Mouse (Mus musculus) liver, adult (tissue): Measurements from ENCODE around the gene Mat2a.

Experiments used
- GATA4 ChIP-seq: IDR thresholded peaks from 2 replicates; pipeline ENCODE4 v1.6.1; 2014; ENCODE audit warnings: mild to moderate bottlenecking, low read length; ENCODE audit not compliant: insufficient replicate concordance

Gene Mat2a

DNA sequence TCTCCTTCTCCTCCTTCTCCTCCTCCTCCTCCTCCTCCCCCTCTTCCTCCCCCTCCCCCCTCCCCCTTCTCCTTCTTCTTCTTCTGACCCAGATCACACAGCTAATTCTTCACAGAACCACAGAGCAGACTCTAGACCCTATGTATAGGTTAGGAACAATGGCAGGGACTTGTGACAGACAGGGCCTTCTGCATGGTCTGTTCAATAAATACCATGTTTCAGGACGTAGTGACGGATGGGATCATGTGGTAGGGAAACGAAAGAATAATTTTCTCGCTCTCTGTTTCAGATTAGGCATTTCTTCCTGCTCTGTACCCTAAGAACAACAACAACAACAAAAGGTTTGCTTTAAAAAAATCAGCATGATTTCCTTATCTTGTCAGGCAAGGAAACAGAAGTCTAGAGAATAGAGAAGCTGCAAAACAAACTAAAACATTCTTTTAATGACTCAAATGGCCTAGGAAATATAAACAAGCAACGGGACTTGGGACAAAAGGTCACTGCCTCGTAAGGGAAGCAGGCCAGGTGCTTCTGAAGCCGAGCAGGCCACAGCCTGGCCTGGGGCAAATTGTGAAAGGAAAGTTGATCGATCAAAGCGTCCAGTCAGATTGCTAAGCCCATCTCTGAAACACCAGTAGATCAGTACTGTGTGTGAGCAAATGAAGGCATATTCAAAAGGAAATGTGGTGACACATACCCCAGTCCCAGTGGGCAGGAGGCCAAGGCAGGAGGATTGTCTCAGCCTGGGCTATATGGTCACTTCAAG is 20.9 kb upstream of the Mat2a start:
- TF ChIP-seq GATA4: peak; percentile 94

DNA sequence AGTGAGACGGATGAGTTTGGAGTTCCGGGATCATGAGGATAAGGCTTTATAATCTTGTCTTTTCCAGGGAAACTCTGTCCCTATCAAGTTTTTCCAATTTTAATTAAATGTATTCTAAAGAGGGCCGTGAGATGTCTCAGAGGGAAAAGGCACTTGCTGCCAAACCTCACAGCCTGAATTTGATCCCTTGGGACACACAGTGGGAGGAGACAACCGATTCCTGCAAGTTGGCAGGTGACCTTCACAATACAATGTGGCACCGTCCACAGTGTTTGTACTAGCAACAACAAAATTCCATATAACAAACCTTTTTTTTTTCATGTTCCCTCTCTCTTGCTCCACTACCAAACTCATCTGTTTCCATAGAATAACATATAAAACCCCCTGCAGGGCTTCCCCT is 19.6 kb upstream of the Mat2a start:
- TF ChIP-seq GATA4: no peak

DNA sequence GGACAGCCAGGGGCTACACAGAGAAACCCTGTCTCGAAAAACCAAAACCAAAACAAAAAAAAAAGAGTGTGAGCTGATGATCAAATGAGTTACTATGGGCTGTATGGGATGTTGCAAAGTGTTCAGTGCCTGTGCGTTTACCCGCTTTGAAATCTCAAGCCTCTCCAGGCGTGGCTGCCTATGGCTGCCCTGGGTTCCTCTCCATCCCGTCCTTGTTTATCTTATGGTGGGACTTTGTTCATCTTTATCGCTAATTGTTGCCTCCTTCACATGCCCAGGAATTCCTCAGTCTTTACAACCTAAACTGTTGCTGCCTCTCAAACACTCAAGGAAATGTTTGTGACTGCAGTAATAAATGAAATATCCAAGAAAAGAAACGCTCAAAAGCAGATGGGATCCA is 19.1 kb upstream of the Mat2a start:
- no peak for TF ChIP-seq GATA4

DNA sequence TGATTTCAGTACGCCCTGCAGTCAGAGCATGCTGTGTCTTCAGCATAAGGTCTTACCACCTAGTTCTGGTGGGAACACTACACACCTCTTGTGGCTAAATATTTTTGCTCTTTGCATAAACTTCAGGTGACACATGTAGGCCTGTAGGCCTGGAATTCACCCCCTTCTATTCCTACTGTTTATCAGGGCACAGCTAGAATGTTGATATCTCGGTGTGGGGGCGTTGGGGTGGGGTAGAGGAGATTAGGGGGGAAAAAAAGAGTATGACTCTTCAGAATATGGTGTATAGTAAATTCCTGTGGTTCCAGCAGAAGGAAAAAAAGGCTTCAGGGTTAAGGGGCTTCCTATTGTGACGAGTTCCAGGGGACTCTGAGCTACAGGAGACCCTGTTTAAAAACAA is 17.2 kb upstream of the Mat2a start:
- TF ChIP-seq GATA4: no peak

DNA sequence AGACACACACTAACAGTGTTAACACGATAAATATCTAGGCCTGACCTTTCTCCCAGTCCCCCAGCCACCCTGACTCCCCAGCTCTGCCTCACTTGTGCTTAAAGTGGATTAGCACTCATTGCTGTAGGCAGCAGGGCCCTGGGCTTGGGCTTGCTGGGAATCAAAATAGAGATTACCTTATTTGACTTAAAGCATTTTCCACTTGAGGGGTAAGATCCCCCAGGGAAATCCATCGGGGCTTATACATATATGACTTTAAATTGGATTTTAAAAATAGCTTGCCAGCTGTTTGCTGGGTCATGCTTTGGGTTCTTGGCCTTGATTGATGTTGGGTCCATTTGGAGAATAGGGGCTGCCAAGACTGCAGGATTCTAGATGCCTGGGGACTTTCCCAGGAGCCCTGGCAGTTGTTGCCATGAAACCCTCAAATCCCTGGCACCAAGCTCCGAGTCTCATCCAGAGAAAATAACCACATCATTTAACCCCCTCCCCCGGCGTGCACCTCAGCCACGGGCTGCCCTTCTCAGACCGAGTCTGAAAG is 15.5 kb upstream of the Mat2a start:
- TF ChIP-seq GATA4: no peak

DNA sequence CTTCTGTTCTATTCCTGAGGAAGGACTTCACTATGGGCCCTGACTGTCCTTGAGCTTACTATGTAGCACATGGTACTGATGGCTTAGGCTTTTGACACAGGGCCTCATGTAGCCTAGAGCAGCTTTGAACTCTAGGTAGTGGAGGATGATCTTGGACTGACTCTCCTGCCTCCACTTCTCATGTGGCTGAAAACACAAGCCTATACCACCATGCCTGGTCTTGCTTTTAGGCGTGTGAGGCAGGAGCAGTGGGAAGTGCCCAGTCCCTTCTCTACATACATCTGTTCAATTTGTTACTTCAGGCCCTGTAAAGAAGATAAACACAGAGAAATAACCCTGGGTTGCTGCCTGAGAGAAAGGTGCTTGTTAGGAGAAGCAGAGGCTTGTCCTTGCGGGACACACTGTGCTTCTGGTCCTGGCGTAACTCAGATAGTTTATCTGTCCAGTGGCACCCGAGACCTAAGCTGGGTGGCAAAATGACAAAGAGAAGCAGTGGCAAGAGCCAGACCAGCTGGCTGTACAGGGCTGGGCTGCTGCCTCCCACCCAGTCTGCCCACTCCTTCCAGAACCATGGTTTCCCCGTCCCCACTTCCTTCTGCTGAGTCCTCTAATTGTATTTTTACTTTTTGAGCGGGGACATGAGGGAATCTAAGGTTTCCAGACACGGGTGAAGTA is 14.9 kb upstream of the Mat2a start:
- TF ChIP-seq GATA4: no peak

DNA sequence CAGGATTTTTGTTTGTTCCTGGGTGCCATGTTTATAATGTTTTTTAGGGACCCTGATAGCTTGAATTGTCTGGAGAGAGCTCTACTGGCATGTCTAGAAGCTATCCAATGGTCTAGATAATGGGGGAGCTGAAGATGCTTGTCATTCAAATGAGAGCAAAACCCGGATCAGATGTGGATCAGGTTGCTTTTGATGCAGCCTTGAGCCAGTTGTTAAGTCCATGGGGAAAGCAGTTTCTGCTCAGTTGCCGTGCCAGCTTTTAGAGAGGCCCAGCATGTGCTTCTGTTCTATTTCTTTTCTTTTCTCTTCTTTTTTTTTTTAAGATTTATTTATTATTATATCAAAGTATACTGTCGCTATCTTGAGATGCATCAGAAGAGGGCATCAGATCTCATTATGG is 14.2 kb upstream of the Mat2a start:
- no peak for TF ChIP-seq GATA4

DNA sequence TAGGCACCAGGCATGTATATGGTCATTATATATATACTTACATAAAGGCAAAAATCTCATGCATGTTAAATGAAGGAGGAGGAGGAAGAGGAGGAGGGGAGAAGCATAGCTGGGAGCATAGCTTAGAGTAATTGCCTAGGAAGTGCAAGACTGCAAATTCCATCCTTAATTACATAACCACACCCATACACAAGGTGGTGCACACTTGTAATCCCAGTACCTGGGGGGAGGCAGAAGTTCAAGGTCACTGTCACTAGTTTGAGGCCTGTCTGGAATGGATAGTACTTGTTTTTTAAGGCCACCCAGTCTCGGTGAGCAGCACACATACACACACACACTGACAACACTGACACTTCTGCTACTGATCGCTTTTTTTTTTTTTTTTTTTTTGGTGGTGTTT is 13.0 kb upstream of the Mat2a start:
- TF ChIP-seq GATA4: no peak

DNA sequence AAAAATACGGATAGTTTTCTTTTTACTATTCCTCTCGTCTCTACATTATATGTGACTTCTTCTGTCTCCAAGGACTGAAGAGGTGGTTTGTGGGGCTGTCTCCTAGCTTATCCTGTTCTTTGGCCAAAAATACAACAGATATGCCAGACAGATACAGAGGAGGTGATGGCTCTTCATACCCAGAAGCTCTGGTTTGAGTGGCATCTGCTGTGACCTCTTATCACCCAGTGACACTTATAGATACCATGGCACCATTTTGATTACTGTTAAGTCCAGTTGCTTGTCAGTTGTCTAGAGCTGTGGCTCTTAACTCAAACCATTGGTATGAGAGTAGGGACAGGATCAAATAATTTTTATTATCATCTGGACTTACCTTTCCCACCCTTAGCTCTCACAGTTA is 8.1 kb upstream of the Mat2a start:
- no peak for TF ChIP-seq GATA4

DNA sequence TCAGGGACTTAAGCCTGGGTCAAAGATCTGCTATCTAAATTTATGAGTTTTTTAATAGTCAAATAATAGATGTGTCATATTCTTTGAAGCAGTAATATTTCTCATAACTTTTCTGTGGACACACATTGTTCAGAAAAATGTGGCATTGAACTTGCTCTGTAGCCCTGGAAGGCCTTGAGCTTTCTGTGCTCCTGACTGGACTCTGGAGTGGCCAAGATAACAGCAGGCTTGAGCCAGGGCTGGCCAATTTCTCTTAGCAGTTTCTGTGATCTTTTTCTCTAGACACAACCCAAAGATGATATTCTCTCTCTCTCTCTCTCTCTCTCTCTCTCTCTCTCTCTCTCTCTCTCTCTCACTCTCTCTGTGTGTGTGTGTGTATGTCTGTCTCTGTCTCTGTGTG is 5.7 kb upstream of the Mat2a start:
- TF ChIP-seq GATA4: peak; percentile 47; the same call in 1 of the 2 replicates

DNA sequence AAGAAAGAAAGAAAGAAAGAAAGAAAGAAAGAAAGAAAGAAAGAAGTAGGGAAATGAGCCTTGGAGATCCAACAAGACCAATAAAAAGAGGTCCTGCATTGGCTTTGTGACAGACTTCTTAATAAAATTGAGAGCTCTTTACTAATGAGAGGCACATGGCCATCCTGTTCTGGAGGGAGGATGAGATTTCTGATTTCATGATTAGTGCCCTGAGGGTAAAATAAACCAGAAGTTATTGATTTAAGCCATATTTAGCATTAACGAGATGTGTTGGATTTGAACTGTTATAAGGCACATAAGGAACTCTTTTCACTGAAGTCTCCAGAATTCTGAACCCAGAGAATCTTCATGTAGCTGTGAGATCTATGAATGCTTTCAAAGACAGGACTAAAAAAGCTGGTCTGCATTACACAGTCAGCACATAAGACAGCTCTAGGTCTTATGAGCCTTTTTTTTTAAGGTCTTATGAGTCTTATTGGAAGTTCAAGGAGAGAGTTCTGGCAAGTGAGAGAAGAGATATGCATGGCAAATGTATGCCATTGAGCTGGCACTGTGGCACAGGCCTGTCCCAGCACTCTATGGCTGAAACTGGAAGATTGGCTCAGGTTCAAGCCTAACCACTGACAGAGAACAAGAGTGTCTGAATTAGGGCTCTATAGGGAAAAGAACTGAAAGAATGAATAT is 3.7 kb upstream of the Mat2a start:
- TF ChIP-seq GATA4: no peak

DNA sequence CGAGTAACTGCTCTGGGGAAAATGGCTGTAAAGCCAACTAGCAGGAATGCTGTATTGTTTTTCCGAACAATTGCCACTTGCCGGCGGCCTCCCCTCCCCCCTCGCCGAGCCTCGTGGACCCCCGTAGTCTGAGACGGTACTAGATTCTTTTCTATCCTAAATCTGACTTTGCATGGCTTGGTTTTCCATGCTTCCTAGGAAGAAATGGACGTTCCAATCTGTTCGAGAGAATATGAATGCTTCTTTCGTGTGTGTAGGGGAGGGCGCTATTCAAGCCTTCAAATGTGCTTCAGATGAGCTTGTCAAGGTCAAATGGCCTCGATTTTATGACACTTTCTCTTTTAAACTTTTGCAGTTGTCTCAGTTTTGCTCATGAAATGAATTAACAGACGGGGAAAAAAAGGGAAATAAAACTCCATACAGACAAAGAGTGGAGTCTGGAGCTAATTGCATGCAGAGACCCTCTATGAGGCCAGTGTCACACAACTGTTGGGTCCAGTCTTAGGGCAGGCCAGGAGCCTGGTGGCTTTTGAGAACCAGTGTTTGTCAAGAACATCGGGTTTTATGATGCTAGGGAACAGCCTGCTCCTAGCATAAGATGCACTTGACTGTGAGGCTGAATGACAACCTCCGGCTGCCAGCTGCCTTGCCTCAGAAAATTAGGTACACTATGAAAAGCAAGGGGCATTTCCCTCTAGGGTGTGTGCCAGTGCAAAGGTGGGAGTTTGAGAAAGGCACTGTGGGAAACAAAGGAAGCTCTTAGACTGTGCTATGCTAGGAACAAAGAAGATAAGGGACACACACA is 1.0 kb upstream of the Mat2a start:
- TF ChIP-seq GATA4: no peak

DNA sequence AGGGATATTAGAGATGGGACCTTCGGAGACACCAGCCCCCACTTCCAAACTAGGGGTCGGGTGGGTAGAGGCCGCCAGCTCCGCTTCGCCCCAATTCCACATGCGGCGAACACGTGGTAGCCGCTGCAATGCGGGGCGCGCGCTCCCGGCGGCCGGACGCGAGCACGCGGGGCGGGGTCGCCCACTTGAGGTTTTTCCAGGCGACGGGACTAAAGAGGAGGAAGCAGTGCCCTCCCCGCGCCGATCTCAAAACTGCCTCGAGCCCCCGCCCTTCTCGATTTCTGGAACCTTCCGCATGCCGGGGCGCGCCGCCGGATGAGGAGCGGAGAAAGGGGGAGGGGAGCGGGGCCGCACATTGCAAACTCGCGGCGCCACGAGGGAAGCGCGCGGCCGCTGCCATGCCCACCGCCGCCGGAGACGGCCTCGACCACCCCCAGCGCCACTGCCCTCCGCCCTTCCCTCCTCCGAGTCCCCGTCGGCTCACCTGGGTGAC is 450 bp downstream of the Mat2a start:
- TF ChIP-seq GATA4: peak; percentile 28; the same call in 1 of the 2 replicates

DNA sequence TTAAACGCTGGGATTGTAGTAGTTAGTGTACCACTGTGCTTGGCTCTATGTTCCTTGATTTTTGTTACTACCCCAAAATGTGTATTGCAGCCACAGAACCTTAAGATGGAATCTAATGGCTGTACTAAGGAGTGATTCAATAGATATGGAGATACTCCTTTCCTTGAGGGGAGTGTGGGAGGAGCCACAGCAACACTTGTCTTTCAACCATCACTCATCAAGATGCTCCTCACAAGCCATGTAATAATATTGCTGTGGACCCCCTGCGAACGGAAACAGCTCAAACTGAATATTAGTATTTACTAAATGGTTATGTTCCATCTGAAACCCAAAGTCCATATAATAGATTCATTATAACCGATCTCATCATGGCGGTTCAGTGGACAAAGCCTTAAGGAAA is 1.1 kb downstream of the Mat2a start:
- TF ChIP-seq GATA4: no peak

DNA sequence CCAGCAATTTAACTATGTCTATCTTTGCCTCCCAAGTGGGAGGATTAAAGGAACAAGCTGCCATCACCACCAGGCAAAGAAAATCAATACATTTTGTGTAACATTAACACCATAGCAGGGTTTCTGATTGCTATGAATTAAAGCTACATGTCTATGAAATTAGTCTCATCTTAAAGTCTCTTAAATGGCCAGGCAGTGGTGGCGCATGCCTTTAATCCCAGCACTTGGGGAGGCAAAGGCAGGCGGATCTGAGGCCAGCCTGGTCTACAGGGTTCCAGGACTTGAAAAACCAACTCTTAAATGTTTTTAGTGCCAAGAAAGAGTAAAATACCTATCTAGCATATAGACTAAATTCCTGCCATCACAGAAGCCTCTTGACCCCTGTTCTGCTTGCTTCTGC is 7.2 kb downstream of the Mat2a start:
- TF ChIP-seq GATA4: no peak
